Mouse (Mus musculus) lung, postnatal 14 days (tissue): ENCODE data around the gene Fam222b.
"Not testable (repeated sequence)": the region's sequence is repeated elsewhere in the genome, so short reads cannot be mapped to it uniquely, and the experiment has no call there.

Experiments
- DNase-seq: peaks from one replicate; pipeline ENCODE4 v3.0.0; 2021

Gene Fam222b

GRCm38 (mm10) chr11:78094137-78094503 lies 340 bp upstream of the Fam222b start:
- DNase-seq: no peak

- DNase-seq: no peak
Observed at GRCm38 (mm10) chr11:78095144-78095516, 670 bp downstream of the Fam222b start.

- DNase-seq: no peak
Observed at GRCm38 (mm10) chr11:78097077-78097476, 2.6 kb downstream of the Fam222b start.

- no peak for DNase-seq
Observed at GRCm38 (mm10) chr11:78100746-78101145, 6.3 kb downstream of the Fam222b start.

DNA sequence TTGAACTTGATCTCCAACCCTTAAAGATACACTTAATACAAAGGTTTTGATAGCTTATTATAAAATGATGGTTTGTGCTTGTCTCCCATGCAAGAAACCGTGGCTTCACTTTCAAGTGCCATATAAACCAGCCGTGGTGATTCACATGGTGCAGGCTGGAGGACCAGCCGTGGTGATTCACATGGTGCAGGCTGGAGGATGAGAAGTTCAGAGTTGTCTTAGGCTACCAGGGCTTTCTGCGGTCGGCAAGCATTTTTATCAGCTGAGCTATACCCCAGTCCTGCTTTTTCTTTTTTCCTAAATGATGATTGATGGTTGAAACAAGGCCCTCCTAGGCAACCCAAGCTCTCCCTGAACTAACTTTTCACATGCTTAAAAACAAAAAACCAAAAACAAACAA lies 7.7 kb downstream of the Fam222b start:
- DNase-seq: no peak

DNA sequence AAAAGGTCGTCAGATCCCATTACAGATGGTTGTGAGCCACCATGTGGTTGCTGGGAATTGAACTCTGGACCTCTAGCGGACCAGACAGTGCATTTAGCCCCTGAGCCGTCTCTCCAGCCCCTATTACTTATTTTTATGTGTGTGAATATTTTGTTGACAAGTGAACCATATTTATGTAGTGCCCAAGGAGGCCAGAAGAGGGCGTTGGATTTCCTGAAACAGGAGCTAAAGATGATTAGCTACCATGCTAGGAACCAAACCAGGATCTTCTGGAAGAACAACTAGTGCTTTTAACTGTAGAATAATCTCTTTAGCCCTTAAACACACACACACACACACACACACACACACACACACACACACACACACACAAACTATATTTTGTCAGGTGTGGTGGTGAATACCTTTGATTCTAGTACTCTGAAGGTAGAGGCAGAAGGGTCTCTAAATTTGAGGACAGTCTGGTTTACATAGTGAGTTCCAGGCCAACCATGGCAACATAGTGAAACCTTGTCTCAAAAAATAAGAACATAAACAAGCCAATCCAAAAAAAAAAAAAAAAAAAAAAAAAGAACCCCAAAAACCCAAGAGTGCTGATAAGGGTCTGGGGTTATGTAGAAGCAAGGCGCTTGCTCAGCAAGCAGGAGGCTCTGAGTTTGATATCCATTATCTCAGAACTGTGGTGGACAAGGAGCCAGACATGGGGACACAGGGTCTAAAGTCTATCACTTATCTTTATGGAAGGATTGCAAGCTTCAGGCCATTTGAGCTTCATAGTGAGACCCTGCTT lies 8.7 kb downstream of the Fam222b start:
- DNase-seq: peak; percentile 23

- DNase-seq: no peak
Observed at GRCm38 (mm10) chr11:78104501-78104900, 10.0 kb downstream of the Fam222b start.

DNA sequence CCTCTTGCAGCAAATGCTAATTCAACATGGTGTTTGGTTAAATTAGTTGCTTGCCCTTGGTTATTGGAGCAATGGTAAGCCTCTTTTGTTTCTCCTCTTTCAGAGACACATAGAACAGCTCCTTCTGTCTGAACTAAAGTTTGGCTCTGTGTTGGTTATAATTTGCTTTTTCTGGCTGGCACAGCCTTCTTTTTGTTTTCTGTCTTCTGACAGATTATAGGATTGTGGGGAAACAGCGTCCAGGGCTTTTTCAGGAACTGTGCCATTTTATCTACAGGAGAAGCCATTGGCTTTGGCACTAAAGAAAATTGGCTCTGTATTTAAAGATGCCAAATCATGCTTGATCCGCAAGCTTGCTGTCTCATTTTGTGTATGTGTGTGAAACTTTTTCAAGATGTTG lies 19.2 kb downstream of the Fam222b start:
- no peak for DNase-seq

DNA sequence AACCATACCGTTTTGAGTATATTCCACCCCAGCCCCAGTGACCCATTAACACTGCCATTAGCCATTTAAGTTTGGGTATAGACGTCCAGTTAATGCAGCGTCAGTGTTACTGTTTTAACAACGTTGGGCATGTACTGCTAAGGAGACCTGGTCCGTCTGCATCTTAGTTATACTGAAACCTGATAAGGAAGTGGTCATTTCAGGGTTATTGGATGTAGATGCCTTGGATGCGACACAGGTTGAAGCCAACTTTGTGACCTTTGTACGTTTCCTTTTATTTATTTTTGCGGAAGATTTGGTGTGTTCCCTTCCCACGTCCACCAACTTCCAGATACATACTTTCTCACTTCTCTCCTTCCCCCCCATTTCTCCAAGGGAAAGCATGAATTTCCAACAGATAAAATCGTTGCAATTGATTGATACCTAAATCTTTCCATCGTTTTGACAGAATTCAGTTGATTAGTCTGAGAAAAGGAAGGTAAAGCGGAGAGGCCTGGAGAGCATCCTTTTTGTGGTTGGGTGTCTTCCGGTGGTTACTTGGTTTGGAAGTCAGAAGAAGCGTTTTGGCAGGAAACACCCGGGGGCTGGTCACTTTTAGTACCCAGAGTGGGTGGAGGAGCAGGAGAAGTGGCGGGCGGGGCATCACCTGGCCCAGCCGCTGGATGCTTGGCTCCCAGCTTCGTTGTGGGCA lies 20.4 kb downstream of the Fam222b start:
- no peak for DNase-seq

GRCm38 (mm10) chr11:78115367-78116145 lies 21.1 kb downstream of the Fam222b start:
- DNase-seq: peak; percentile 92

DNA sequence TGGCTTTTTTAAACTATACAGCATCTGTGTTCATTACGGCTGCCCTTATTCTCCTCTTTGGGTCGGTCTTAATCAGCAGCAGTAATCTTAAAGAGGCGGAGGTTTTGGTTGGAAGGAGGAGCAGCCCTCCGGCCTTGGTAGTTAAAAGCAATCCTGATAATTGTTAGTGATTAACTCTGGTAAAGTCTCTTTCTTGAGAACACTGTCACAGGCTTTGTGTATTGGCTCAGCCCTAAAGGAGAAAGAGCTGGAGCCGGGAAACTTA lies 21.6 kb downstream of the Fam222b start:
- no peak for DNase-seq

GRCm38 (mm10) chr11:78118467-78118866 lies 24.0 kb downstream of the Fam222b start:
- no peak for DNase-seq

DNA sequence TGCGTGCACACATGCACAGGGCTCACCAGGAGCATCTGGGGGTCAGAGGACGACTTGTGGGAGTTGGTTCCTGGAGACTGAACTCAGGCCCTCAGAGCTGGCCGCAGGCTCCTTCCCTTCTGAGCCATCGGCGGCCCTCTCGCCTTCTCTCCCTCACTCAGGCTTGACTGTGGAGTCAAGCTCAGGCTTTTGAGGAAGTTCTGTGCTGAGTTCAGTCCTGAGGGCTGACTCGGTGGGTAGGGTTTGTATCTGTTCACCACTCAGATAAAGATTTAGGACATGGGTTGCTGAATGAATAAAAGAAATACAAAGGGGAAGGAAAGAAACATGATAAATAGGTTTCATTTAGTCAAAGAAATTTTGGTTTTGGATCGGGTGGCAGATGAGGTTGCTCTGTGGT lies 25.4 kb downstream of the Fam222b start:
- no peak for DNase-seq

DNA sequence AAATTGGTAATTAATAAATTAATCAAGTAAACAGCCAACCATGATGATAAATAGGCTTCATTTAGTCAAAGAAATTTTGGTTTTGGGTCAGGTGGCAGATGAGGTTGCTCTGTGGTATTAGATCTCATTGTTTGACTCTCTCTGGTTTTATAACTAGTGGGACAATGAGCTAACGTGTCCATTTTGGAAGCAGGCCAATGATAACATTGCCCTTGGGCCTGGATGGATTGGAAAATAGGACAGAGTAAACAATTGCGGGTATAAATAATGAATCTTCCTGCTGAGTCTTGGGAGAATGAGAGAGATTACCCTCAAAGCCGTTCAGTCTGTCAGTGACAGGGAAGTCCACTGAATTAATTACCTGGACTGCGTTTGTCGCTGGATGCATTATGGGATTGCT lies 26.7 kb downstream of the Fam222b start:
- DNase-seq: peak; percentile 23

- DNase-seq: no peak
Observed at GRCm38 (mm10) chr11:78122815-78123214, 28.4 kb downstream of the Fam222b start.

DNA sequence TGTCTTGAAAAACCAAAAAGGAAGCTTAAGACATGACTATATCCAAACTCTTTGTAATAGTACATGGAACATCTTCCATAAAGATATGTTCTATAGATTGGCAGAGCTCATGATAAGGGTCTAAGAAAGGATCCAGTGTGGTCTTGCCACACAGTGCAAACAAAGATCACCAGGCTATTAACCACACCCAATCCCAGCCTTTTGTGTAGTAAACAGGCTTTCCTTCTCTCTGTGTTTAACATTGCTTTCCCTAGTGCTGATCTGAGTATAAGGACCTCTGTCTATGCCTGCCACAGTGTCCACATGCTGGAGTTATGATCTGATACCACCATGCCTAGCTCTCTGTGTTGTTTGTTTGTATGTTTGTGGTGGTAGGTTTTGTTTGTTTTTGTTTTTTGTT lies 29.3 kb downstream of the Fam222b start:
- no peak for DNase-seq

- no peak for DNase-seq
Observed at GRCm38 (mm10) chr11:78125691-78126090, 31.2 kb downstream of the Fam222b start.

- DNase-seq: no peak
Observed at GRCm38 (mm10) chr11:78126739-78127138, 32.3 kb downstream of the Fam222b start.

- no peak for DNase-seq
Observed at GRCm38 (mm10) chr11:78129458-78129857, 35.0 kb downstream of the Fam222b start.

- no peak for DNase-seq
Observed at GRCm38 (mm10) chr11:78133915-78134314, 39.5 kb downstream of the Fam222b start.

- DNase-seq: no peak
Observed at GRCm38 (mm10) chr11:78134344-78134743, 39.9 kb downstream of the Fam222b start.

- not testable (repeated sequence) for DNase-seq
Observed at GRCm38 (mm10) chr11:78135314-78135713, 40.9 kb downstream of the Fam222b start.

- DNase-seq: no peak
Observed at GRCm38 (mm10) chr11:78136132-78136531, 41.7 kb downstream of the Fam222b start.

DNA sequence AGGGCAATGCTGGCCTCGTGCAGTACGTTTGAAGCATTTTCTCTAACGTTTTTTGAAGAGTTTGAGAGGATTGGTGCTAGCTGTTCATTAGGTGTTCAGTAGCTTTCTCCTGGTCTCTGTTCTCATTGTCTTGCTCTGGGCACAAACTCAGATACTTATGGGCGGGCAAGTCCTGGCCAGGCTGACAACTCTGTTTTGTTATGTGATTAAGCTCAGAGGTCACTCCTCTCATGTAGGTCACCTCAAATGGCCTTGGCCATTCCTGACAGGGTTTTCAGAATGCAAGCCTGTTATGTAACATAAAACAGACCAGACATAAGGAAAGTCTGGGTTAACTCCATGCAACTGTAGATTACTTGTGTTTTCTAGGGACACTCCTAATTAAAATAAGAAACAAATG lies 43.1 kb downstream of the Fam222b start:
- no peak for DNase-seq
